ENCODE assay signal across 17 mouse cellular contexts in the genomic region with DNA sequence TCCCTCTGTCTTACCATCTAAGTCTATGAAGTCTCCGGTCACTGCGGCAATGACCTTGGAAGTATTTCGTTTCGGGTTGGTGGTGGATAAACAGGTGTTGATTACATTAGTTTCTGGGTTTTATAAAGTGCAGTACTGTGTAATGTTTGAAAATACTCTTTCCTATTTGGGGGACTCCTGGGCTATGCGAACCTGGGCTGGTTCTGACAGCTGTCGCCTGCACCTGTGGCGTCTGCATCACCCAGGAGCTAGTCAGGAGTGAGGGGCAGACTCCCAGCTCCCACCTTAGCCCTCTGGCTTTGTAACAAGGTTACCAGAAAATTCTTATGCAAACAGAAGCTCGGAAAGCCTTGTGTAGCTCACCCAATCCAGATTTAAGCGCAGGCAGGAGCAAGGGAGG.
"Had no signal": no experiment of that assay in that cellular context is flagged by ENCODE, and none has a peak within 500 bp of the region (broad histone marks: within the 10 kb centered on the region; RNA-seq: fewer than 3 reads in every experiment).

No protein-coding gene starts in this region.

- H3K27me3 ChIP-seq: kidney, embryonic 15.5 days; liver, embryonic 13.5 days; neural tube, embryonic 12.5 days; stomach, embryonic 15.5 days had no signal

- DNase-seq: kidney, adult 8-10 months; kidney, postnatal 10 days; kidney, postnatal 36 days; layer of hippocampus, postnatal 36 days; liver, embryonic 13.5 days; lung, adult 2 months; lung, postnatal 14 days; lung, postnatal 4 days; midbrain, embryonic 14.5 days; right cerebral cortex, postnatal 14 days; right cerebral cortex, postnatal 4 days; thymus, postnatal 25 days had no signal

- H3K4me2 ChIP-seq: kidney, embryonic 15.5 days; liver, embryonic 13.5 days; midbrain, embryonic 11.5 days; neural tube, embryonic 12.5 days; stomach, embryonic 15.5 days had no signal

- H3K9me3 ChIP-seq: kidney, embryonic 15.5 days; liver, embryonic 13.5 days; neural tube, embryonic 12.5 days; stomach, embryonic 15.5 days had no signal

- H3K27ac ChIP-seq: kidney, embryonic 15.5 days; left cerebral cortex, adult 2 months; liver, embryonic 13.5 days; neural tube, embryonic 12.5 days; stomach, embryonic 15.5 days had no signal

- H3K4me3 ChIP-seq: kidney, embryonic 15.5 days; left cerebral cortex, adult 2 months; liver, embryonic 13.5 days; neural tube, embryonic 12.5 days; stomach, embryonic 15.5 days had no signal

- H3K36me3 ChIP-seq: kidney, embryonic 15.5 days; liver, embryonic 13.5 days; neural tube, embryonic 12.5 days; stomach, embryonic 15.5 days had no signal

- H3K9ac ChIP-seq: kidney, embryonic 15.5 days; liver, embryonic 13.5 days; neural tube, embryonic 12.5 days; stomach, embryonic 15.5 days had no signal
